Mouse (Mus musculus) 3T3-L1 (cell line): ENCODE results near the gene Tomm22.
"Not testable (repeated sequence)": the region's sequence is repeated elsewhere in the genome, so short reads cannot be mapped to it uniquely, and the experiment has no call there.

Experiments used
- DNase-seq: peaks from one replicate; pipeline ENCODE4 v3.0.0-alpha.2; 2015; ENCODE audit warnings: low read depth, low spot score

Tomm22 gene

DNA sequence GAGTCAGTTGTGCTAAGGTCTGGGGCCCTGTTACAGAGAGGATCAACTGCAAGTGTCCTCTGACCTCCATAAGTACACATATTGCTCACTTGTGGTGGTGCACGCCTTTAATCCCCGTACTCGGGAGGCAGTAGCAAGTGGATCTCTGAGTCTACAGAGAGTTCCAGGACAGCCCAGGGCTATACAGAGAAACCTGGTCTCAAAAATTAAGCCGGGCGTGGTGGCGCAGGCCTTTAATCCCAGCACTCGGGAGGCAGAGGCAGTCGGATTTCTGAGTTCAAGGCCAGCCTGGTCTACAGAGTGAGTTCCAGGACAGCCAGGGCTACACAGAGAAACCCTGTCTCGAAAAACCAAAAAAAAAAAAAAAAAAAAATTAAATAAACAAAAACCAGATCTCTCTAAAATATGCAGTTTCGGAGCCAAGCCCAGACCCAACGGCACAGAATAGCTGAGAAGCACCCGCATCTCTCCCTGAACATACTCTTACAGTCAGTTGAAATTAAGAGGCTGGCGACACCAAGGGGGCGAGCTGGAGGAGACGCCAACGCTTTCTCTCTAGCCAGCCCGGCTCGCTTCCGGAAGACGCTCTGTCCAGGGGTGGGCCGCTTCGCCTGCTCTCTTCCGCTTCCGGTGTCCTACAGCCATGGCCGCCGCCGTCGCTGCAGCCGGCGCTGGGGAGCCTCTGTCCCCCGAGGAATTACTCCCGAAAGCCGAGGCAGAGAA is at the start of gene Tomm22:
Tomm22 (plus strand) TSS at position 613 of the 723 bp plus-strand sequence.
- DNase-seq, result peak; percentile 94

DNA sequence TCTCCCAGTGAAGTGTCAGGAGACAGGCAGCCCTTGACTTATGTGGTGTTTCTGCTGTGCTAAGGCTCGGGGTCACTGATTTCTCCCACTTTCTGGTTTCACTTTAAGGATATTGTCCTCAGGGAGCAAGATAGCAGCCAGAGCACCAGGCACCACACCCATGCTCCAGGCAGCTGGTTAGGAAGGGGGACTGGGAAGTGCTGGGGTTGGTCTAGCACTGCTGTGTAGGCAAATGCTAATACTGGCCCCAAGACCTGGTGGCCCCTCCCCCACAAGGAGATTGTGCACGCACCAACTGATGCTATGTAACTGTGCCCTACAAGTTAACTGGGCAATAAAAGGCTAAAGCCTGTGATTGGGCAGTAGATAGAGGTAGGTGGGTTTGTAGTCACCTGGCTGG is 40.2 kb upstream of the Tomm22 start:
- DNase-seq, result no peak

DNA sequence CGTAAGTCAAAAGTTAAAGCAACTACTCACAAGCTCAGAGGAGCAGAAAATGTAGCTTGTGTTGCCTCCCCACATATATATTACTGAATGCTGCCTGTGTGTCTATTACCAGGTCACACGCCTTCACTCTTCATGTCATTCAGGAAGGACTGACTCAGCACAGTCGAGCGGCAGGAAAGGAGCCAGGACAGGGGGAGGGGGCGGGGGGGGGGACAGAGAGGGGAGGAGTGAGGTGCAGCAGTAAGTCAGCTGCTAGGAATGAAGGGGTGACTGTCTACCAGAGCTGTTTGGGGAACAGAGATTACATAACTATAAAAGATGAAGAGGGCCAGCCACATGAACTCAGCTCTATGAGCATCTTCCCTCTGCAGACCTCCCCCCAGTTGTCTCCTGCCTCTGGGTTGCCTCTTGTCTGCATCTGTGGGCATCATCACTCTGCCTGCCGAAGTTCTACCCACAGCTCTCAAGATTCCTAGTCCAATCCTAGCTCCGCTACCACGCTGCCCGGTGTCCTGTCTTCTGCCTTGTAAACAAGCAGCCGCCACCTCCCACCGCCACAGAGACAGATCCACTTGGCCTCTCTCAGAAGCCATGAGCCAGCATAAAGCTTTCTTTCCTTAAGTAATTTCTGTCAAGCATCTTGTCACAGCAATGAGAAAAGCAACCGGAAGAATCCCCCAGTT is 29.4 kb upstream of the Tomm22 start:
- DNase-seq, result no peak

DNA sequence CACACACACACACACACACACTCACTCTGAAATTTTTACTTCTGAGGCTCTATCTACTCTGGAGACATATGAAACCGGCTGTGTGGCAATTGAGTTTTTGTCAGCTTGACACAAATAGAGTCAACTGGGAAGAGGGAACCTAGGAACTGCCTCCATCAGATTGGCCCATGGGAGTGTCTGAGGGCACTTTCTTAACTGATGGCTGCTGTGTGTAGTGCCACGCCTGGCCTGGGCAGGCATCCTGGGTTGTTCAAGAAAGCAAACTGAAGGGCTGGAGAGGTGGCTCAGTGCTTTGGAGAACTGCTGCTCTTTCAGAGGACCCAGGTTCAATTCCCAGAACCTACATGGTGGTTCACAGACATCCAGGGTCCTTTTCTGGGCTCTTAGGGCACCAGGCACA is 25.2 kb upstream of the Tomm22 start:
- DNase-seq, result no peak

DNA sequence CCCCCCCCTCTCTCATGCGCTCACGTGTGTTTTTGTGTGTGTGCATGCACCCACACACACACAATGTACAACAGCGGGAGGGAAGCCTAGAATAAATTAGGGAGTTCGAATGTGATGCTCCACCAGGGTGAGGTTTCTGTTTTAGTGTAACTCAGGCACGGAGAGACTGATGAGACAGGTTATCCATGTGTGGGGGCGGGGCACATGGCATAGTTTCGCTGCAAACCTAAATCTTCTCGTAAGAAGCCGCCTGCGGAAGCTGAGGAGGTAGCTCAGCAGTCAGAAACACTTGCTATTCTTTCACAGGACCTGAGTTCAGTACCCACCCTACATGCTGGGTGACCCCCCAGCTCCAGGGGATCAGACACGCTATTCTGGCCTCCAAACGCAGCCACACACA is 22.5 kb upstream of the Tomm22 start:
- no peak for DNase-seq

DNA sequence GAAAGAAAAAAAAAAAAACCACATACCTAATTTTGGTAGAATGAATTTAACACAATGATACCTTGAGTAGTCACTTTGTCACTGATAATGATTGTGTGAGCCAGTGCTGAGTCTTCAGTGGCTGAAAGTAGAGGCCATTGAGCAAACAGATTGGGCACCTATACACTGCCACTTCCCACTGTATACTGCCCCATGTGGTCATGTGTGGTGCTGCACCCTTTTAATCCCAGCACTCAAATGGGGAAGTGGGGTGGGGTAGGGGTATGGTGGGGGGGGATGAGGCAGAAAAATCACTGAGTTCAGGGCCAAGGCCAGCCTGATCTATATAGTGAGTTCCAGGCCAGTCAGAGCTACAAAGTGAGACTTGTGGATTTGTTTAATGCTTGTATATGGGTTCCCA is 20.1 kb upstream of the Tomm22 start:
- peak; percentile 35 for DNase-seq

DNA sequence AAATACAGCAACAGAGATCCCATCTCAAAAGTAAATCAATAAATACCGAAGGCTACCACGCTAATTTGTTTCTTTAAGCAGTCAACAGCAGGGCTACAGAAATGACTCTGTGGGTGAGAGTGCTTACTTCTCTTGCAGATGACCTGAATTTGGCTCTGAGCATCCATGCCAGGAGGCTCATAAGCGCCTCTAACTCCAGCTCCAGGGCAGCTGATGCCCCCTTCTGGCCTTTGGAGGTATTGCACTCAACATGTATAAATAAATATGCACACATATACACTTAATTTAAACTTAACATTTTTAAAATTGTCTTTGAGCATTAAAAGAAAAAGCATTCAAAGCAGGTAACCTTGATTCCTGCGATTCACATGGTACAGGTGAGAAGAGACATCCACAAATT is 19.2 kb upstream of the Tomm22 start:
- DNase-seq, result peak; percentile 51

DNA sequence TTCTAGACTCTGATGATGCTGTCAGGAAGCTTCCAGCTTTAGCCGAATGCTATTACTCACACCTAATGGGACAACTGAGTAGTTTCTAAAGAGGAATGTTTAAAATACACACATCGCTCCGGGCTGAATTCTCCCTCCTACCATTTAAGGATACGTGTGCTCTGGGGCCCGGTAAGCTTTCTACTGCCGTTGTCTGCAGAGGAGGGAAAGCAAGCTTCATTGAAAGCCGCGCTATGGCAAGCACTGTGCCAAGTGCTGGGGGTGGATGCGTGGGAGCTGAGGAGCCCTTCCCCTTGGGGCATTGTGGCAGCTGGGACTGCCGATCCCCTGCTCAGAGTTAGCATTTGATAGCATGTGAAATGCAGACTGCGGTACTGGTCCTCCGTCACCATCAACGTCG is 14.2 kb upstream of the Tomm22 start:
- no peak for DNase-seq

DNA sequence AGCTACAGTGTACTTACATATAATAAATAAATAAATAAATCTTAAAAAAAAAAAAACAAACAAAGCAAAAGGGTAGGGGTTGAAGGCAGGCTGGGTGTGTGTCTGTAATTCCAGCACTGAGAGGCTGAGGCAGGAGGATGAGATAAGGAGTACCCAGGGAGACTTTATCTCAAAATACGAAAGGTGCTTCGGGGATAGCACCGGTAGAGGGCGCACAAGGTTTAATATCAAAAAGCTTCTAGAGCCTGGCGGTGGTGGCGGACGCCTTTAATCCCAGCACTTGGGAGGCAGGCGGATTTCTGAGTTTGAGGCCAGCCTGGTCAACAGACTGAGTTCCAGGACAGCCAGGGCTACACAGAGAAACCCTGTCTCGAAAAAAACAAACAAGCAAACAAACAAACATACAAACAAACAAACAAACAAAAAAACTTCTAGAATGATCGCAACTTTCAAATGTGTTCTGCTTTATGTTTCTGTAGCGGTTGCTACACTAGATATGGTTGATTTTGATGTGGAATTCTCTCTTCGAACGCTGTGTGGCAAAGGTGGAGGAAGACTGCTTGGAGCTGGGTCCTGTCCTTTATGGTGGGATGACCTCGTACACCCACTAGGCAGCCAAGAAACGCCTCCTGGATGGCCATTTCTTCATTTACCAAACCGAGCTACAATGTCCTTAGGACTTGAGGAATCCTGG is 12.7 kb upstream of the Tomm22 start:
- DNase-seq, result peak; percentile 96

DNA sequence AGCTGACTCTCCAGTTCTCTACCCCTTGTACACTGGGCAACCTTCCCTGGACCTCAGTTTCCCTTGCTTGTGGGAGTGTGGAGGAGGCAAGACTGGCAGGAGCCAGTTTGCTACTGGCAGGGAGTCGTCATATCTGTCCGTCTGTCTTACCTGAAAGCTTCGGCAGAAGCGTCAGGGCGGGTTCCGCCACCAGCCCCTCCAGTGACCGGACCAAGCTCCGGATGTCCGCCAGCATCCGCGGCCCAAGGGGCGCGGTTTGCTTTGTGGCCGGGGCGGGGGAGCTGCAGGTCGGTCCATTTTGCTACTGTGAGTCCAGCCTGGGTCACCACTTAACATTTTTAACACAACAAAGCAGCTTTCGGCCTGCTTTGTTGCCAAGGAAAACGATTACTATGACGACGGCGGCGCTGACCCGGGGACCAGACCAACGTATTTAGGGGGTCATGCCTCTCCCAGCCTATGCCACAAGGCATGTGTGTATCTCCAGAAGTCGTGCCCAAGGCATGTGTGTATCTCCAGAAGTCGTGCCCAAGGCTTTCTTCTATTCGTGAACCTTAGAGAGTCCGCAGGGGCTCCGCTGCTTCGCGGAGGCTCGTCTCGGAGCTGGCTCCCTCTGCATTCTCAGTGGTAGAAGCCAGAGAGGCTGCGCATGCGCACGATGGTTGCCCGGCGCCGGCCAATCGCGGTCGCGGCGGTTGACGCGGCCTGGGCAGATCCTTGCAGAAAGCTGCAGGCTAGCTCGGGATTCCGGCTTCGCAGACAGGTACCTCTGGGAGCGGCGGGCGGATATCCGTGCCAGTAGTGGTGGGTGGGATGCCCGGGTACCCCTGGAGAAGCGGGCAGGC is 11.9 kb upstream of the Tomm22 start, which contains the start of the genes Fam227a and Cby1:
Fam227a (minus strand) TSS at position 426 of the 845 bp plus-strand sequence.
Cby1 (plus strand) TSS at position 669 of the 845 bp plus-strand sequence.
- DNase-seq, result peak; percentile 89

DNA sequence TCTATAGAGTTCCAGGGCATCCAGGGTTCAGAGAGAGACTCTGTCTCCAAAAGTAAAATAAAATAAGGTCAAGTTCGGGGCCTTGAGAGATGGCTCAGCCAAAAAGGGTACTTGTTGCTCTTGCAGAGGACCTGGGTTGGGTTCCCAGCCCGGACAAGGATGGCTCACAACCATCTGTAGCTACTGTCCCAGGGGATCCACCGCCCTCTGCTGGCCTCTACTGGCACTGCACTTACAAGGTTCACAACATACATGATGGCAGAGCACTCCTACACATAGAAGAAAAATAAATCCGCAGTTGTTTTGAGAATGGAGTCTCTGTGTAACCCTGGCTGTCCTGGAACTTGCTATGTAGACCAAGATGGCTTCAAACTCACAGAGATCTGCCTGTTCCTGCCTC is 8.8 kb upstream of the Tomm22 start:
- DNase-seq, result peak; percentile 58

DNA sequence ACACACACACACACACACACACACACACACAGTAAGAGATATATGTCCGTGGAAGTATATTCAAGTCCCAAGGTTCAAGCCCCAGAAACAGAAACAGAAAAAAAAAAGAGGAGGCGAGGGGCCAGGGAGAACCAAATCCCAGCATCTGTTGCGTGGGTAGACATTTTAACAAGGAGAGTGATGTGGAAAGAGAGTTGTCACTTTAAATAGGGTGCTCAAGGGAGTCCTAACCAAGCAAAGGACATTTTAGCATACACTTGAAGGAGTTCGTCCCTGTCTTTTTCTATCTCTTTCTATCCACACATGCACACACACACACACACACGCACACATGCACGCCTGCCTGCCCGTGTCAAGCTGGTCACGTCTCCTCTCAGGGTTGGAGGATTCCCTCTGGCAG is 6.0 kb upstream of the Tomm22 start:
- DNase-seq, result no peak

DNA sequence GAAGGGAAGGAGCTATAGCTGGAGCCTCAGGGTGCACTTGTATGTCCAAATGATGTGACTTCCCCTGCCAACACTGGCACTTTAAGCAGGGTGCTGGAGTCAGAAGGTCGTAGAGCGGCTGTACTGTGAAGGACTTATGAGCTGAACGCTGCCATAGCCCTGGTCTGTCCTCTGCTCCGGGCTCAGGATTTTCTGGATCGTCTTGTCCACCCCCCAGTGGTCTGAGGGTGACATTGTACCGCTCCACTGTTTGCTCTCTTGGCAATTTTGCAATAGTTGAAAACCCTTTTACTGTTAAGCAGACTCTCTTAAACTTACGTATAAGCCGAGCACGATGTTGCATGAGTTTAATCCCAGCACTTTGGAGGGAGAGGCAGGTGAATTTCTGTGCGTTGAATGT is 1.5 kb upstream of the Tomm22 start:
- DNase-seq, result peak; percentile 40

DNA sequence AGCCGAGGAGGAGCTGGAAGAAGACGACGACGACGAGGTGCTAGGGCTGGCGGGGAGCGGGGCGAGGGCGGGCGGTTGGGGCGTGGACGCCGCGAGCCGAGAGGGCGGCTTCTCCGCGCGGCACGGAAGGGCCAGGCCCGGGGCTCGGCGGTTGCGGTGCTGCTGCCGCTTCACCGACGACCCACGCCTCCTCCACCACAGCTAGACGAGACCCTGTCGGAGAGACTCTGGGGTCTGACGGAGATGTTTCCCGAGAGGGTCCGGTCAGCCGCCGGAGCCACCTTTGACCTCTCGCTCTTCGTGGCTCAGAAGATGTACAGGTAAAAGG is 275 bp downstream of the Tomm22 start:
- DNase-seq, result no peak

DNA sequence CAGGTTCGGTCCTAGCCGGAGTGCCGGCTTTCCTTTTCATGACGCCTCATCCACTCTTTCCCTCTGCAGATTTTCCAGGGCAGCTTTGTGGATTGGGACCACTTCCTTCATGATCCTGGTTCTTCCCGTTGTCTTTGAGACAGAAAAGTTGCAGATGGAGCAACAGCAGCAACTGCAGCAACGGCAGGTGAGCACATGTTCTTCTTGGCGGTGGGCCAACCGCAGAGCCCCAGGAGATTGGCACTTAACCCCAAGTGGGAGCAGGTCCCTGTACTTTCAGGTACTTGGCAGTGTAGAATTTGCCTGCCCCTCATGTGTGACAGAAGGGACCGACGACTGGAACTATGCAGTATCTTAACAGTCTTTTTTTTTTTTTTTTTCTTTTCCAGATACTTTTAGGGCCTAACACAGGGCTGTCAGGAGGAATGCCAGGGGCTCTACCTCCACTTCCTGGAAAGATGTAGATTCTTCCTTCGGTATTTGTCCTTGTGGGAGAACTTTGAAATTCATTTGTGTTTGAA is 1.2 kb downstream of the Tomm22 start:
- DNase-seq, result not testable (repeated sequence)

DNA sequence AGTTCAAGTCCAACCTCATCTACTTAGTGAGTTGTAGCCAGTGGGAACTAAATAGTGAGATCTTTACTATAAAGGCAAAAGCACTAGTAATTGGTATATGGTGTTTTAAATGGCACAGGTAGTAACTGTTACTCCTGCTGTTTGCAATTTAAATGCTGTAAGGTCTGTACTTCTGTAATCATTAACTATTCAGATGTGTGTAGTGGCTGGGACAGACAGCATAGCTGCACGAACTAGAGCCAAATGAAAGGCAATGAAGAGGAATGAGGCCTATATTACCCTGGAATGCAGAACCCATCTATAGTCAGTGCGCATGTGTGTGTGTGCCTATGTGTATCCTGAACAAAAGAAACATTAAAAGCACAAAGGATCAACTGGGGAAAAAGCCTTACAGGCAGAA is 7.3 kb downstream of the Tomm22 start:
- no peak for DNase-seq

DNA sequence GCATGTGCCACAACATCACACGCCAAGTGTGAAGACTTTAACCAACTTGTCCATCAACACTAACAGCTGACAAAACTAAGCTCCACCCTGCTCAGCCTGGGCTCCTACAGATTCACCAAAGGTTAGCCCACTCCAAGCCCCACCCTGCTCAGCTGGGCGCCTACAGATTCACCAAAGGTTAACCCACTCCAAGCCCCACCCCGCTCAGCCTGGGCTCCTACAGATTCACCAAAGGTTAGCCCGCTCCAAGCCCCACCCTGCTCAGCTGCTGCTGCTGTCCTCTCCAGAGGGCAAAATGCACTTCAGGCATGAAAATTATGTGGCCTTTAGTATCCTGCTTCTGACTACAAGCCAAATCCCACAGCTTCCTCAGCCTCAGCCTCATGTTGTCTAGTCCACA is 11.3 kb downstream of the Tomm22 start:
- no peak for DNase-seq

DNA sequence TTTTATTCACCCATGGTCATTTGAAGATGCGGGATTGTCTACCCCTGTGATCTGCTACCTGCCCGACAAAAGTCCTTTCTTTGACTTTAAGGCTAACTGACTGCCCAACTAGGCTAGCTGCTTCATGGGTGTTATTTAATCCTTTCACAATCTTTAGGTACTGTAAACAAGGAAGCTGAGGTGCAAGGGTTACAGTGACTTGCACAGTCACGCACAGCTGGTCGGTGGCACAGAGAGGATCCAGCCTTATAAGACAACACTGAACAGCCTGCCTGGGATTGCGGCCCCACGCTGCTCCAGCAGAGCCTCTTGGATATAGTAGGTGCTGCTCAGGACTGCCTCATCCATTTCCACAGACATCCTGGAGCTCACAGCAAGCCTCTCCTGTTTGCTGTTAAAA is 12.5 kb downstream of the Tomm22 start:
- no peak for DNase-seq

DNA sequence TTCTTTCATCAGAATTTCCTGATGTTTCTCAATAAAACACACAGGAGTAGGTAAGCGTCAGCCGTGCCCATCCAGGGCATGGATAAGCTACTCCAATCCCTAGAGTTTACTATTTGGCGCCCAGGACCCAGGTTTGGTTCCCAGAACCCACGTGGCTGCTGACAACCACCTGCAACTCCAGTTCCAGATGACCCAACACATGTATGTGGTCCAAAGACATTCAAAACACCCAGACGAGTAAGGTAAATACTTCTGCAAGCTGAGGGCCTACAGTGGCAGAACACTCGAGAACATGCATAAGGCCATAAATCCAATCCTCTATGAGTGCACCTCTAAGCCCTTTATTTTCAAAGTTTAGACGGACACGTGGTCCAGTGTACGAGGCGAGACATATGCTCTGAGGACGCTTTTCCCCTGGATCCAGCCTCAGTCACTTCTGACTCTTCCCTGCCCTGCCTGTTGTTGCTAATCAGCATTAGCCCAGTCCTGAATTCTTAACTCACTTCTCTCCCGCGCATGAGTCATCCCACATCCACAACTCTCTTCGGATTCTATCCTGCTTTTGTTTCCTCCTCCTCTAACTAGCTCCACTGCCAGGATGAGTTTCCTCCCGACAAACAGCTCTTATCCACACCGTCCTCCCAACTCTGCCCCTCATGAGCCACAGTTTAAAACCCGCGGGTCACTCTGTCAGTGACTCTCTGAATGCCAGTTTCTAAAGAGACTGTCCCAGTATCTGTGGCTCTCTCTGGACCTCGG is 13.2 kb downstream of the Tomm22 start:
- DNase-seq, result peak; percentile 81

DNA sequence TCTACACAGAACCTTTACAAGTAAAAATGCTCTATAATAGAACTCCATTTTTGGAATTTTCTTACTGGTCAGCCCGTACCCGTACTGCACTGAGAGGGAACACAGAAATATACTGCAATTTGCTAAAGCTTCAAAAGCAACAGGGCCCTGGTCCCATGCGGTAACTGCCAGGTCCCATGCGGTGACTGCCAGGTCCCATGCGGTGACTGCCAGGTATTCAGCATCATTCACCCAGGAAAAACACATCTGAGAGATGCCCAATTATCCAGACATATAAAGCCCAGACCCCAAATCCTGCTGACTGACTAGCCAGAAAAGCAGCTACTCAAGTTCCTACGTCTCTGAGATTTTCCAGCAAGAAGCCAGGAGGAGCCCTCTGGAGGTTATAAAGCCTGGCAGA is 14.0 kb downstream of the Tomm22 start:
- no peak for DNase-seq

DNA sequence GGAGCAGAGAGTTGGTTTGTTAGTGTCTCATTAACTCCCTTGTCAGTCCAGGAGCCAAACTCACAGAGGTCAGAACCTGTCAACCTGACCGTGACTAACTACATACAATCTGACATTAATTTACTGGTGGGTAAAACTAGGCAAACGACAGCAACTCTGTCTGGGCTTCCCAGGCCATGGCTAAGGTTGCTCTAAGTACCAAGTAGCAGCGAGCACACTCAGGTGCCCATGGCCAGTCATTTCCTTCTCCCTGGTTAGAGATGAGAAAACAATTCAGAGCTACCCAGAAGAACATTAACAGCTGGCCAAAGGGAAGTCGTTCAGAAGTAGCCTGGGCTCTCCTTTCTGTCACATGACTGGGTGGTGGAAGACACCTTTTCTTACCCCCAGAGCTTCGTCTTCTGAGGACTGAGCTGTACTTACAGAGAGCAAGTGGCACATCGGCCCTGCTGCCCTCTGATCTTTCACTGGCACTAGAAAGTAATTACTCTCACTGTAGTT is 14.5 kb downstream of the Tomm22 start:
- DNase-seq, result no peak
